Mouse (Mus musculus): ENCODE results near the gene Serpinb9b. TPM values are rescaled to one million over a fixed set of nuclear protein-coding genes. Genes with fewer than 3 reads are reported as not detected.

Serpinb9b gene
- polyA plus RNA-seq, 1 experiment from 2014 or later: not detected

Other genes starting within 250 kb of the Serpinb9b start
- gene Mylk4, start 243.5 kb upstream of the Serpinb9b start, polyA plus RNA-seq (2014; fragmentation: Nextera tagmentation; extraction: Ambion mirVana): 0.10 and 0.12 TPM in 2 replicates
- 19.9 and 23.1 TPM in 2 replicates for gene Wrnip1, start 225.4 kb upstream of the Serpinb9b start, polyA plus RNA-seq (2014; fragmentation: Nextera tagmentation; extraction: Ambion mirVana)
- not detected in 2 replicates for gene D930007J09Rik, start 224.6 kb upstream of the Serpinb9b start, polyA plus RNA-seq (2014; fragmentation: Nextera tagmentation; extraction: Ambion mirVana)
- 10.1 and 11.0 TPM in 2 replicates for gene Serpinb1a, start 176.2 kb upstream of the Serpinb9b start, polyA plus RNA-seq (2014; fragmentation: Nextera tagmentation; extraction: Ambion mirVana)
- gene Serpinb1c, start 129.2 kb upstream of the Serpinb9b start, polyA plus RNA-seq (2014; fragmentation: Nextera tagmentation; extraction: Ambion mirVana): 0.18 TPM in 1 of 2 replicates, not detected in the other
- 3.8 and 6.4 TPM in 2 replicates for gene Serpinb6b, start 62.2 kb upstream of the Serpinb9b start, polyA plus RNA-seq (2014; fragmentation: Nextera tagmentation; extraction: Ambion mirVana)
- gene Serpinb9, start 24.2 kb upstream of the Serpinb9b start, polyA plus RNA-seq (2014; fragmentation: Nextera tagmentation; extraction: Ambion mirVana): 3.2 and 3.4 TPM in 2 replicates
- gene Serpinb1b, start 51.2 kb downstream of the Serpinb9b start, polyA plus RNA-seq (2014; fragmentation: Nextera tagmentation; extraction: Ambion mirVana): not detected in 2 replicates
- not detected in 2 replicates for gene Serpinb9c, start 132.3 kb downstream of the Serpinb9b start, polyA plus RNA-seq (2014; fragmentation: Nextera tagmentation; extraction: Ambion mirVana)
- not detected in 2 replicates for gene Serpinb9d, start 165.5 kb downstream of the Serpinb9b start, polyA plus RNA-seq (2014; fragmentation: Nextera tagmentation; extraction: Ambion mirVana)
- not detected in 2 replicates for gene Serpinb9e, start 222.2 kb downstream of the Serpinb9b start, polyA plus RNA-seq (2014; fragmentation: Nextera tagmentation; extraction: Ambion mirVana)

Data from liver, embryonic 11.5 days (tissue).